Mouse (Mus musculus): ENCODE measurements around the gene Trpm8.
A peak's percentile ranks its signal among the peaks of the same experiment; 100 is the strongest.

The Trpm8 gene

GRCm38 (mm10) chr1:88357458-88358090, 80.1 kb downstream of the Trpm8 start:
- DNase-seq (ENCODE audit: low spot score): peak; percentile 36

- DNase-seq (ENCODE audit: low spot score): no peak
Observed at GRCm38 (mm10) chr1:88358102-88358654, 80.7 kb downstream of the Trpm8 start.

GRCm38 (mm10) chr1:88361085-88361484, 83.6 kb downstream of the Trpm8 start:
- no peak for DNase-seq (ENCODE audit: low spot score)

- no peak for DNase-seq (ENCODE audit: low spot score)
Observed at GRCm38 (mm10) chr1:88366881-88367644, 89.6 kb downstream of the Trpm8 start.

GRCm38 (mm10) chr1:88378446-88378845, 101.0 kb downstream of the Trpm8 start:
- no peak for DNase-seq (ENCODE audit: low spot score)

GRCm38 (mm10) chr1:88391632-88392031, 114.2 kb downstream of the Trpm8 start:
- DNase-seq (ENCODE audit: low spot score): no peak

- no peak for DNase-seq (ENCODE audit: low spot score)
Observed at GRCm38 (mm10) chr1:88393321-88393720, 115.9 kb downstream of the Trpm8 start.

- no peak for DNase-seq (ENCODE audit: low spot score)
Observed at GRCm38 (mm10) chr1:88403378-88403777, 125.9 kb downstream of the Trpm8 start.

GRCm38 (mm10) chr1:88406078-88406806, 128.8 kb downstream of the Trpm8 start:
- DNase-seq (ENCODE audit: low spot score): no peak

- DNase-seq (ENCODE audit: low spot score): no peak
Observed at GRCm38 (mm10) chr1:88406807-88407198, 129.3 kb downstream of the Trpm8 start, which contains the start of gene Spp2. Gene Spp2 (plus strand): TSS chr1:88406961.

GRCm38 (mm10) chr1:88408340-88408739, 130.9 kb downstream of the Trpm8 start:
- no peak for DNase-seq (ENCODE audit: low spot score)

GRCm38 (mm10) chr1:88412013-88412412, 134.6 kb downstream of the Trpm8 start:
- no peak for DNase-seq (ENCODE audit: low spot score)

- DNase-seq (ENCODE audit: low spot score): no peak
Observed at GRCm38 (mm10) chr1:88418943-88419342, 141.5 kb downstream of the Trpm8 start.

- DNase-seq (ENCODE audit: low spot score): no peak
Observed at GRCm38 (mm10) chr1:88422045-88422444, 144.6 kb downstream of the Trpm8 start.

GRCm38 (mm10) chr1:88422846-88423395, 145.5 kb downstream of the Trpm8 start:
- no peak for DNase-seq (ENCODE audit: low spot score)

- peak; percentile 55 for DNase-seq (ENCODE audit: low spot score)
Observed at GRCm38 (mm10) chr1:88424602-88425252, 147.3 kb downstream of the Trpm8 start.

- no peak for DNase-seq (ENCODE audit: low spot score)
Observed at GRCm38 (mm10) chr1:88427987-88428741, 150.7 kb downstream of the Trpm8 start.

- DNase-seq (ENCODE audit: low spot score): no peak
Observed at GRCm38 (mm10) chr1:88429413-88429812, 152.0 kb downstream of the Trpm8 start.

GRCm38 (mm10) chr1:88431262-88431661, 153.8 kb downstream of the Trpm8 start:
- no peak for DNase-seq (ENCODE audit: low spot score)

GRCm38 (mm10) chr1:88432601-88433000, 155.1 kb downstream of the Trpm8 start:
- DNase-seq (ENCODE audit: low spot score): no peak
